Mouse (Mus musculus): Measurements from ENCODE around the gene Mmel1.

Mmel1 gene

GRCm38 (mm10) chr4:154869440-154869839 lies at the start of gene Mmel1:
Gene Mmel1, plus strand, starts transcription at chr4:154869585.
- DNase-seq = no peak

GRCm38 (mm10) chr4:154825662-154826061 lies 43.7 kb upstream of the Mmel1 start:
- peak; percentile 85 to 86 for DNase-seq

GRCm38 (mm10) chr4:154826224-154826623 lies 43.2 kb upstream of the Mmel1 start:
- peak; percentile 26 to 35 for DNase-seq

- peak; percentile 67 to 75 for DNase-seq
Measured at GRCm38 (mm10) chr4:154827181-154827580, 42.2 kb upstream of the Mmel1 start.

- DNase-seq = peak in 1 of 2 experiments; percentile 46
Measured at GRCm38 (mm10) chr4:154827861-154828610, 41.3 kb upstream of the Mmel1 start.

- no peak for DNase-seq
Measured at GRCm38 (mm10) chr4:154831915-154832573, 37.3 kb upstream of the Mmel1 start.

- DNase-seq = no peak
Measured at GRCm38 (mm10) chr4:154836183-154836915, 33.0 kb upstream of the Mmel1 start.

- peak; percentile 56 to 73 for DNase-seq
Measured at GRCm38 (mm10) chr4:154837170-154837569, 32.2 kb upstream of the Mmel1 start, which contains the start of gene Ttc34. Gene Ttc34, plus strand, starts transcription at chr4:154837459.

GRCm38 (mm10) chr4:154838741-154839140 lies 30.6 kb upstream of the Mmel1 start:
- DNase-seq = no peak

- DNase-seq = no peak
Measured at GRCm38 (mm10) chr4:154839406-154839805, 30.0 kb upstream of the Mmel1 start.

GRCm38 (mm10) chr4:154852696-154853095 lies 16.7 kb upstream of the Mmel1 start:
- no peak for DNase-seq

- DNase-seq = no peak
Measured at GRCm38 (mm10) chr4:154853881-154854280, 15.5 kb upstream of the Mmel1 start.

GRCm38 (mm10) chr4:154854676-154855345 lies 14.6 kb upstream of the Mmel1 start:
- no peak for DNase-seq

- peak; percentile 94 to 95 for DNase-seq
Measured at GRCm38 (mm10) chr4:154855721-154856479, 13.5 kb upstream of the Mmel1 start.

GRCm38 (mm10) chr4:154856480-154856837 lies 12.9 kb upstream of the Mmel1 start:
- no peak for DNase-seq

GRCm38 (mm10) chr4:154856882-154857281 lies 12.5 kb upstream of the Mmel1 start:
- DNase-seq = peak in 1 of 2 experiments; percentile 64

GRCm38 (mm10) chr4:154857366-154858240 lies 11.8 kb upstream of the Mmel1 start:
- DNase-seq = no peak

- DNase-seq = no peak
Measured at GRCm38 (mm10) chr4:154858601-154859000, 10.8 kb upstream of the Mmel1 start.

GRCm38 (mm10) chr4:154861967-154862366 lies 7.4 kb upstream of the Mmel1 start:
- no peak for DNase-seq

- DNase-seq = no peak
Measured at GRCm38 (mm10) chr4:154863436-154863935, 5.9 kb upstream of the Mmel1 start.

GRCm38 (mm10) chr4:154864271-154864771 lies 5.1 kb upstream of the Mmel1 start:
- DNase-seq = peak; percentile 90 to 94

Data from cerebellum, postnatal 14 days (tissue).